Mouse (Mus musculus): Measurements from ENCODE around the gene Tapt1. TPM values are rescaled to one million over a fixed set of nuclear protein-coding genes. Genes with fewer than 3 reads are reported as not detected.
"Not testable (repeated sequence)": the region's sequence is repeated elsewhere in the genome, so short reads cannot be mapped to it uniquely, and the experiment has no call there.

Gene Tapt1
- total RNA-seq, 4 experiments from 2014 or later, result 38.3 to 45.8 (median 41.1) TPM

GRCm38 (mm10) chr5:44143467-44144235 lies 82.8 kb downstream of the Tapt1 start:
- DNase-seq (ENCODE audit: low spot score in 2 of 2), result no peak

- DNase-seq (ENCODE audit: low spot score in 2 of 2), result no peak
Measured at GRCm38 (mm10) chr5:44127487-44127886, 98.9 kb downstream of the Tapt1 start.

GRCm38 (mm10) chr5:44126574-44126973 lies 99.9 kb downstream of the Tapt1 start:
- not testable (repeated sequence) for DNase-seq (ENCODE audit: low spot score in 2 of 2)

Other genes with a start within 250 kb of the Tapt1 start
- gene Fgfbp1, start 244.8 kb downstream of the Tapt1 start, total RNA-seq (2022), result 1 to 10 TPM; 3.0 to 7.8 (median 5.4) TPM
- 10 to 100 TPM in 1 of 4 experiments, 1 to 10 TPM in 3; 7.7 to 11.6 (median 9.6) TPM for gene Prom1, start 124.6 kb downstream of the Tapt1 start, total RNA-seq (2022)